Mouse (Mus musculus) heart, postnatal 0 days (tissue): ENCODE results near the gene Palm3.

Experiments used
- CTCF ChIP-seq: IDR thresholded peaks from 2 replicates; pipeline ENCODE4 v1.5.1; 2016; ENCODE audit warnings: antibody characterized with exemption, control low read depth, low read depth
- EP300 ChIP-seq: IDR thresholded peaks from 2 replicates; pipeline ENCODE4 v1.6.1; 2016; ENCODE audit warnings: antibody characterized with exemption, low read depth

DNA sequence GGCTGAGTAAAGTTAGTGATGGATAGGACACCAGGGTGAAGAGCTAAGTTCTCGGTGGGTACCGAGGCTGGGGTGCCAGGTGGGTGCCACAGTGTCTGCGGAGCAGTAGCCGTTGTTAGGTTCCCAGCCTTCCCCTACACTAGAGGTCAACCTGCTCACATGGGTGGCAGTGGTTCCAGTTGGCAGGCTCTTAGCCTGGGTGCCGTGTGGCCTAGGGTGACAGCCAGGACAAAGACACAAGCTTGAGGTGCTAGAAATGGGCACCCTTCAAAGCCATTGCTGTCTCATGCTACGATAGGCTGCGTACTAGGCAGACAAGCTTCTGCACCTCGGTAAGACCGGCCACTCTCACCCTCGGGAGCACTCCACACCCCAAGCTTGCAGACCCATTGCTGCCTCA, 51.0 kb downstream of the Palm3 start:
- no peak for TF ChIP-seq CTCF
- TF ChIP-seq EP300, result no peak
